Mouse (Mus musculus): ENCODE results near the gene Rps6ka2. TPM values are rescaled to one million over a fixed set of nuclear protein-coding genes. Genes with fewer than 3 reads are reported as not detected.

The Rps6ka2 gene
- total and polyA plus RNA-seq, 3 experiments, result 0.22 TPM; not detected in 2

GRCm38 (mm10) chr17:7140399-7141174, 29.3 kb upstream of the Rps6ka2 start:
- Histone ChIP-seq H3K4me1 (ENCODE audit: insufficient read depth, low read depth, low read length) (no peaks in the 10 kb centered on the region), H3K36me3 (replicated peaks) (no peaks in the 10 kb centered on the region), H3K27me3 (ENCODE audit: insufficient read depth, low read length) (peaks cover 2% of the 10 kb centered on the region; the same call in 1 of the 2 replicates), H3K9me3 (replicated peaks) (peaks cover 15% of the 10 kb centered on the region), H3K4me3 (ENCODE audit: low read depth, low read length) (no peak overlapping the region)
- ATAC-seq (ENCODE audit: extremely low read depth, insufficient number of reproducible peaks, low FRiP score, poor library complexity, severe bottlenecking) (no peak), DNase-seq (ENCODE audit: low spot score) (no peak)
- TF ChIP-seq GATA2 (IDR thresholded peaks at IDR 0.05; ENCODE audit: borderline replicate concordance, low read depth, low read length) (no peak), TAL1 (conservative IDR thresholded peaks at IDR 0.05; ENCODE audit: low read depth, low read length) (no peak), GATA1 (IDR thresholded peaks at IDR 0.05; ENCODE audit: borderline replicate concordance, low read length) (no peak), POLR2AphosphoS5 (IDR thresholded peaks at IDR 0.05; ENCODE audit: insufficient replicate concordance, low read depth, low read length) (no peak), CTCF (IDR thresholded peaks at IDR 0.05; ENCODE audit: low read depth, low read length) (no peak)

- TF ChIP-seq GATA2 (IDR thresholded peaks at IDR 0.05; ENCODE audit: borderline replicate concordance, low read depth, low read length), result no peak
- no peak for TF ChIP-seq POLR2AphosphoS5 (IDR thresholded peaks at IDR 0.05; ENCODE audit: insufficient replicate concordance, low read depth, low read length)
- TF ChIP-seq CTCF (IDR thresholded peaks at IDR 0.05; ENCODE audit: low read depth, low read length), result no peak
- no peak for TF ChIP-seq GATA1 (IDR thresholded peaks at IDR 0.05; ENCODE audit: borderline replicate concordance, low read length)
- no peak for TF ChIP-seq TAL1 (conservative IDR thresholded peaks at IDR 0.05; ENCODE audit: low read depth, low read length)
- ATAC-seq (ENCODE audit: extremely low read depth, insufficient number of reproducible peaks, low FRiP score, poor library complexity, severe bottlenecking) (no peak), DNase-seq (ENCODE audit: low spot score) (no peak)
- peaks cover 16% of the 10 kb centered on the region for H3K9me3 ChIP-seq (replicated peaks)
- peaks cover 3% of the 10 kb centered on the region; the same call in 1 of the 2 replicates for H3K27me3 ChIP-seq (ENCODE audit: insufficient read depth, low read length)
- H3K4me3 ChIP-seq (ENCODE audit: low read depth, low read length), result no peak overlapping the region
- no peaks in the 10 kb centered on the region for H3K36me3 ChIP-seq (replicated peaks)
- H3K4me1 ChIP-seq (ENCODE audit: insufficient read depth, low read depth, low read length), result no peaks in the 10 kb centered on the region
Measured at GRCm38 (mm10) chr17:7142367-7142766, 27.5 kb upstream of the Rps6ka2 start.

- no peaks in the 10 kb centered on the region for H3K36me3 ChIP-seq (replicated peaks)
- DNase-seq (ENCODE audit: low spot score), result no peak
- TF ChIP-seq TAL1 (conservative IDR thresholded peaks at IDR 0.05; ENCODE audit: low read depth, low read length) (no peak), GATA2 (IDR thresholded peaks at IDR 0.05; ENCODE audit: borderline replicate concordance, low read depth, low read length) (no peak), CTCF (IDR thresholded peaks at IDR 0.05; ENCODE audit: low read depth, low read length) (no peak), GATA1 (IDR thresholded peaks at IDR 0.05; ENCODE audit: borderline replicate concordance, low read length) (no peak), POLR2AphosphoS5 (IDR thresholded peaks at IDR 0.05; ENCODE audit: insufficient replicate concordance, low read depth, low read length) (no peak)
- H3K9me3 ChIP-seq (replicated peaks), result peaks cover 14% of the 10 kb centered on the region
- no peak for ATAC-seq (ENCODE audit: extremely low read depth, insufficient number of reproducible peaks, low FRiP score, poor library complexity, severe bottlenecking)
- no peak overlapping the region for H3K4me3 ChIP-seq (ENCODE audit: low read depth, low read length)
- H3K4me1 ChIP-seq (ENCODE audit: insufficient read depth, low read depth, low read length), result no peaks in the 10 kb centered on the region
- peaks cover 3% of the 10 kb centered on the region; the same call in 1 of the 2 replicates for H3K27me3 ChIP-seq (ENCODE audit: insufficient read depth, low read length)
Measured at GRCm38 (mm10) chr17:7143885-7144518, 25.9 kb upstream of the Rps6ka2 start.

- Histone ChIP-seq H3K4me3 (ENCODE audit: low read depth, low read length) (no peak overlapping the region), H3K27me3 (ENCODE audit: insufficient read depth, low read length) (peaks cover 3% of the 10 kb centered on the region; the same call in 1 of the 2 replicates), H3K36me3 (replicated peaks) (no peaks in the 10 kb centered on the region), H3K4me1 (ENCODE audit: insufficient read depth, low read depth, low read length) (no peaks in the 10 kb centered on the region), H3K9me3 (replicated peaks) (peaks cover 6% of the 10 kb centered on the region)
- DNase-seq (ENCODE audit: low spot score), result no peak
- TF ChIP-seq CTCF (IDR thresholded peaks at IDR 0.05; ENCODE audit: low read depth, low read length), result no peak
- no peak for TF ChIP-seq POLR2AphosphoS5 (IDR thresholded peaks at IDR 0.05; ENCODE audit: insufficient replicate concordance, low read depth, low read length)
- no peak for TF ChIP-seq GATA1 (IDR thresholded peaks at IDR 0.05; ENCODE audit: borderline replicate concordance, low read length)
- TF ChIP-seq TAL1 (conservative IDR thresholded peaks at IDR 0.05; ENCODE audit: low read depth, low read length), result no peak
- TF ChIP-seq GATA2 (IDR thresholded peaks at IDR 0.05; ENCODE audit: borderline replicate concordance, low read depth, low read length), result no peak
- ATAC-seq (ENCODE audit: extremely low read depth, insufficient number of reproducible peaks, low FRiP score, poor library complexity, severe bottlenecking), result no peak
Measured at GRCm38 (mm10) chr17:7145373-7146058, 24.4 kb upstream of the Rps6ka2 start.

- Histone ChIP-seq H3K27me3 (ENCODE audit: insufficient read depth, low read length) (peaks cover 3% of the 10 kb centered on the region; the same call in 1 of the 2 replicates), H3K4me1 (ENCODE audit: insufficient read depth, low read depth, low read length) (no peaks in the 10 kb centered on the region), H3K9me3 (replicated peaks) (peaks cover 3% of the 10 kb centered on the region), H3K4me3 (ENCODE audit: low read depth, low read length) (no peak overlapping the region), H3K36me3 (replicated peaks) (no peaks in the 10 kb centered on the region)
- no peak for ATAC-seq (ENCODE audit: extremely low read depth, insufficient number of reproducible peaks, low FRiP score, poor library complexity, severe bottlenecking)
- no peak for TF ChIP-seq TAL1 (conservative IDR thresholded peaks at IDR 0.05; ENCODE audit: low read depth, low read length)
- no peak for TF ChIP-seq POLR2AphosphoS5 (IDR thresholded peaks at IDR 0.05; ENCODE audit: insufficient replicate concordance, low read depth, low read length)
- TF ChIP-seq GATA2 (IDR thresholded peaks at IDR 0.05; ENCODE audit: borderline replicate concordance, low read depth, low read length), result no peak
- TF ChIP-seq CTCF (IDR thresholded peaks at IDR 0.05; ENCODE audit: low read depth, low read length), result no peak
- TF ChIP-seq GATA1 (IDR thresholded peaks at IDR 0.05; ENCODE audit: borderline replicate concordance, low read length), result no peak
- DNase-seq (ENCODE audit: low spot score), result no peak
Measured at GRCm38 (mm10) chr17:7146479-7146878, 23.4 kb upstream of the Rps6ka2 start.

All from G1E (cell line).